Mouse (Mus musculus) megakaryocyte, embryonic 14.5 days (primary cell): ENCODE measurements around the gene Adap1.

ENCODE experiments used
- FLI1 ChIP-seq: IDR thresholded peaks from 2 replicates; pipeline ENCODE4 v1.6.1; 2012; ENCODE audit warnings: low read length, inconsistent platforms, mixed read lengths
- GATA1 ChIP-seq: IDR thresholded peaks from 3 replicates; pipeline ENCODE4 v1.6.1; 2012; ENCODE audit warnings: mixed read lengths, low read length, inconsistent platforms, borderline replicate concordance

- TF ChIP-seq GATA1 = no peak
- TF ChIP-seq FLI1 = no peak
Measured at GRCm38 (mm10) chr5:139370336-139370735, 44.9 kb upstream of the Adap1 start.
